Mouse (Mus musculus) megakaryocyte-erythroid progenitor cell, adult 5-6 weeks (primary cell): ENCODE measurements around the gene Prpf31. TPM values are rescaled to one million over a fixed set of nuclear protein-coding genes. Genes with fewer than 3 reads are reported as not detected.

ENCODE experiments used
- ATAC-seq: replicated peaks from 2 replicates; pipeline ENCODE4 v1.8.0; 2016; ENCODE audit warnings: mild to moderate bottlenecking, inconsistent platforms; ENCODE audit not compliant: severe bottlenecking, poor library complexity, low FRiP score, low TSS enrichment
- total RNA-seq, 2 experiments: library from RNA; stranded (forward) in 1 of 2; stranded (reverse) in 1 of 2; fragments of 200-1000, 215-1000 nt in 1 of 2; fragments of >200 nt in 1 of 2; fragmentation: Nextera tagmentation in 1 of 2; gene quantifications; 2 replicates each; pipeline ENCODE4 v1.2.3; 2014 to 2017

The Prpf31 gene
- total RNA-seq, 2 experiments from 2014 or later: 53.7 to 128 TPM

- peak; percentile 67 for ATAC-seq
Measured at GRCm38 (mm10) chr7:3616389-3617241, 13.2 kb upstream of the Prpf31 start.

GRCm38 (mm10) chr7:3617242-3617995 is 12.4 kb upstream of the Prpf31 start, which contains the start of gene Ndufa3:
Ndufa3 (plus strand) TSS chr7:3617373.
- peak; percentile 98 for ATAC-seq

- peak; percentile 15 for ATAC-seq
Measured at GRCm38 (mm10) chr7:3629030-3629429, 755 bp upstream of the Prpf31 start.

- no peak for ATAC-seq
Measured at GRCm38 (mm10) chr7:3630478-3630815, 662 bp downstream of the Prpf31 start.

GRCm38 (mm10) chr7:3643412-3643811 is 13.6 kb downstream of the Prpf31 start:
- ATAC-seq: no peak

GRCm38 (mm10) chr7:3643843-3644242 is 14.1 kb downstream of the Prpf31 start:
- ATAC-seq: no peak

- 0 out of 2 replicates have a peak, but pooled peaks have one; percentile 0 for ATAC-seq
Measured at GRCm38 (mm10) chr7:3644348-3644671, 14.5 kb downstream of the Prpf31 start.

GRCm38 (mm10) chr7:3644672-3645487 is 15.1 kb downstream of the Prpf31 start, which contains the start of gene Cnot3:
Cnot3 (plus strand) TSS chr7:3645268.
- ATAC-seq: peak; percentile 91

- peak; percentile 15 for ATAC-seq
Measured at GRCm38 (mm10) chr7:3645488-3646025, 15.8 kb downstream of the Prpf31 start.

- ATAC-seq: no peak
Measured at GRCm38 (mm10) chr7:3646188-3646587, 16.4 kb downstream of the Prpf31 start.

- ATAC-seq: no peak
Measured at GRCm38 (mm10) chr7:3646641-3647040, 16.9 kb downstream of the Prpf31 start.

GRCm38 (mm10) chr7:3656966-3657365 is 27.2 kb downstream of the Prpf31 start:
- ATAC-seq: no peak

- no peak for ATAC-seq
Measured at GRCm38 (mm10) chr7:3658578-3658977, 28.8 kb downstream of the Prpf31 start.

- 0 out of 2 replicates have a peak, but pooled peaks have one; percentile 17 for ATAC-seq
Measured at GRCm38 (mm10) chr7:3664524-3665214, 34.9 kb downstream of the Prpf31 start.

- ATAC-seq: peak; percentile 93
Measured at GRCm38 (mm10) chr7:3665215-3666114, 35.7 kb downstream of the Prpf31 start, which contains the start of gene Leng1. Leng1 (minus strand) TSS chr7:3665840.

GRCm38 (mm10) chr7:3666921-3667391 is 37.2 kb downstream of the Prpf31 start:
- peak; percentile 31 for ATAC-seq

GRCm38 (mm10) chr7:3674507-3675227 is 44.9 kb downstream of the Prpf31 start:
- peak; percentile 96 for ATAC-seq
